Comparison of ENCODE assay signal across 23 mouse cellular contexts in the genomic region with DNA sequence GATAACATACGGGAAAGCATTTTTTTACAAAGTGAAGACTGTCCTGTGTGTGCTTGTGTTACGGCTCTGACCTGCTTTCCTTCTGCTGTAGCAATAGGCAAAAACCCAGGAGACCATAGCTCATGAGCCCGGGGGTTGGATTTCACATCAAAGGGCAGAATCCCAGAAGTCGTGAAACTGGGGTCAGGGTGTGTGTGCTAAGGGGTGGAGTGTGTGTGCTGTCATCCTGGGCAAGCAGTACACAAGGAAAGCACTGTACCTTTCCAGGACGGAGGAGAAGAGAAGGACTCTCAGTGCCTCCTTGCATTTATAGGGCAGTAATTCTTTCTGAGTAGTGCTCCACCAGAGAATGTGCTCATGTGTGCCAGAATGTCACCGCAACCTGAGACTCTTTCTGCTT.
DNase-seq lines count a peak whose midpoint lies in the region; ATAC-seq lines count a peak whose summit lies in the region.
"Had no signal": no experiment of that assay in that cellular context is flagged by ENCODE, and none has a peak within 500 bp of the region (broad histone marks: within the 10 kb centered on the region; RNA-seq: fewer than 3 reads in every experiment).

No protein-coding gene starts in this region.

- H3K9me3 ChIP-seq in limb, embryonic 12.5 days = no peaks in the 10 kb centered on the region
- no peaks in the 10 kb centered on the region; the same call in 1 of the 2 replicates for H3K9me3 ChIP-seq in limb, embryonic 10.5 days (replicated peaks)
- H3K9me3 ChIP-seq in embryonic facial prominence, embryonic 14.5 days (ENCODE audit: control insufficient read depth, low read length) = no peaks in the 10 kb centered on the region
- no peaks in the 10 kb centered on the region for H3K9me3 ChIP-seq in limb, embryonic 15.5 days
- H3K9me3 ChIP-seq: forebrain, embryonic 13.5 days; G1E; heart, embryonic 15.5 days; liver, embryonic 13.5 days had no signal

- peak; percentile 56; the same call in 1 of the 2 replicates for ATAC-seq in limb, embryonic 12.5 days (ENCODE audit: insufficient number of reproducible peaks, insufficient read depth, low FRiP score, low TSS enrichment, low read depth)
- peak; percentile 37; the same call in 1 of the 2 replicates for ATAC-seq in embryonic facial prominence, embryonic 14.5 days (ENCODE audit: low read depth)
- no peak for ATAC-seq in limb, embryonic 15.5 days (ENCODE audit: insufficient number of reproducible peaks, low FRiP score, low TSS enrichment, low read depth)
- ATAC-seq: forebrain, embryonic 13.5 days had no signal

- no peak overlapping the region for H3K4me3 ChIP-seq in limb, embryonic 12.5 days (replicated peaks)
- no peak overlapping the region for H3K4me3 ChIP-seq in limb, embryonic 10.5 days
- H3K4me3 ChIP-seq in embryonic facial prominence, embryonic 14.5 days (ENCODE audit: low read depth, low read length) = no peak overlapping the region
- H3K4me3 ChIP-seq in limb, embryonic 15.5 days = no peak overlapping the region
- H3K4me3 ChIP-seq: forebrain, embryonic 13.5 days; heart, embryonic 15.5 days; hindbrain, embryonic 13.5 days; liver, embryonic 13.5 days had no signal

- H3K36me3 ChIP-seq in limb, embryonic 12.5 days = no peaks in the 10 kb centered on the region
- H3K36me3 ChIP-seq in limb, embryonic 10.5 days = no peaks in the 10 kb centered on the region
- no peaks in the 10 kb centered on the region for H3K36me3 ChIP-seq in embryonic facial prominence, embryonic 14.5 days (ENCODE audit: control insufficient read depth, insufficient read depth, low read length)
- no peaks in the 10 kb centered on the region for H3K36me3 ChIP-seq in limb, embryonic 15.5 days
- H3K36me3 ChIP-seq: G1E; heart, embryonic 15.5 days; hindbrain, embryonic 13.5 days; liver, embryonic 13.5 days had no signal

- no peak overlapping the region for H3K9ac ChIP-seq in limb, embryonic 12.5 days (replicated peaks)
- no peak overlapping the region for H3K9ac ChIP-seq in embryonic facial prominence, embryonic 14.5 days (ENCODE audit: low read depth, low read length)
- no peak overlapping the region for H3K9ac ChIP-seq in limb, embryonic 15.5 days
- H3K9ac ChIP-seq: forebrain, embryonic 13.5 days; heart, embryonic 15.5 days; hindbrain, embryonic 13.5 days; liver, embryonic 13.5 days had no signal

- H3K4me1 ChIP-seq in limb, embryonic 12.5 days (replicated peaks) = peaks cover 25% of the 10 kb centered on the region
- H3K4me1 ChIP-seq in limb, embryonic 10.5 days = peaks cover 26% of the 10 kb centered on the region
- peaks cover 21% of the 10 kb centered on the region for H3K4me1 ChIP-seq in embryonic facial prominence, embryonic 14.5 days (ENCODE audit: control insufficient read depth, insufficient read depth, low read length)
- H3K4me1 ChIP-seq in limb, embryonic 15.5 days = peaks cover 20% of the 10 kb centered on the region
- H3K4me1 ChIP-seq: forebrain, embryonic 13.5 days; heart, embryonic 15.5 days; hindbrain, embryonic 13.5 days had no signal

- 26% methylated on average over 6 of the region's 6 CpGs for WGBS in limb, embryonic 12.5 days
- WGBS in limb, embryonic 10.5 days = 42% methylated on average over 6 of the region's 6 CpGs
- 28% methylated on average over 6 of the region's 6 CpGs for WGBS in embryonic facial prominence, embryonic 14.5 days
- 20% methylated on average over 6 of the region's 6 CpGs for WGBS in limb, embryonic 15.5 days

- 0 out of 2 replicates have a peak overlapping the region, but pooled peaks have one; percentile 37 for H3K27ac ChIP-seq in limb, embryonic 12.5 days
- H3K27ac ChIP-seq in limb, embryonic 10.5 days = no peak overlapping the region
- H3K27ac ChIP-seq in embryonic facial prominence, embryonic 14.5 days (replicated peaks; ENCODE audit: low read depth, low read length) = no peak overlapping the region
- H3K27ac ChIP-seq in limb, embryonic 15.5 days = 0 out of 2 replicates have a peak overlapping the region, but pooled peaks have one; percentile 5
- H3K27ac ChIP-seq: forebrain, embryonic 13.5 days; heart, embryonic 15.5 days; hindbrain, embryonic 13.5 days; liver, embryonic 13.5 days had no signal

- H3K27me3 ChIP-seq in limb, embryonic 12.5 days = peaks cover 4% of the 10 kb centered on the region; the same call in 1 of the 2 replicates
- no peaks in the 10 kb centered on the region for H3K27me3 ChIP-seq in limb, embryonic 10.5 days (ENCODE audit: low read depth, poor library complexity, severe bottlenecking)
- no peaks in the 10 kb centered on the region for H3K27me3 ChIP-seq in embryonic facial prominence, embryonic 14.5 days (replicated peaks; ENCODE audit: control insufficient read depth, insufficient read depth, low read length)
- H3K27me3 ChIP-seq in limb, embryonic 15.5 days = no peaks in the 10 kb centered on the region
- H3K27me3 ChIP-seq: CH12.LX; forebrain, embryonic 13.5 days; heart, embryonic 15.5 days; hindbrain, embryonic 13.5 days had no signal

- no peak overlapping the region for H3K4me2 ChIP-seq in limb, embryonic 12.5 days
- H3K4me2 ChIP-seq in embryonic facial prominence, embryonic 14.5 days (ENCODE audit: low read depth, low read length) = no peak overlapping the region
- no peak overlapping the region for H3K4me2 ChIP-seq in limb, embryonic 15.5 days
- H3K4me2 ChIP-seq: forebrain, embryonic 13.5 days; heart, embryonic 15.5 days; hindbrain, embryonic 13.5 days; liver, embryonic 13.5 days; midbrain, embryonic 11.5 days had no signal

- peak; percentile 42 for DNase-seq in gastrocnemius, postnatal 25 days
- no peak for DNase-seq in gastrocnemius, postnatal 4 days (ENCODE audit: low spot score in 2 of 2)
- no peak for DNase-seq in limb, embryonic 10.5 days (ENCODE audit: low spot score)
- DNase-seq in embryonic facial prominence, embryonic 14.5 days (ENCODE audit: low spot score) = no peak
- no peak for DNase-seq in ovary, postnatal 36 days (ENCODE audit: low spot score)
- DNase-seq in cerebellum, postnatal 14 days = no peak
- DNase-seq: adrenal gland, postnatal 10 days; B cell, adult 2 months; cerebellum, adult 18-20 months; cerebellum, postnatal 36 days; gastrocnemius, postnatal 14 days; heart, postnatal 36 days; kidney, postnatal 10 days; liver, embryonic 13.5 days; lung, adult 2 months had no signal

Comparison
In these comparisons a context has a peak if more than half of its experiments do, and no peak if none do; other contexts are left out.
1. H3K27ac ChIP-seq: peak in limb, embryonic 12.5 days (single experiment) and limb, embryonic 15.5 days (single experiment); none in limb, embryonic 10.5 days (single experiment) and embryonic facial prominence, embryonic 14.5 days (single experiment).